Mouse (Mus musculus): Measurements from ENCODE around the gene Pdpn.
"Not testable (repeated sequence)": the region's sequence is repeated elsewhere in the genome, so short reads cannot be mapped to it uniquely, and the experiment has no call there.

Gene Pdpn

GRCm38 (mm10) chr4:143299325-143300070, at the start of gene Pdpn:
Gene Pdpn (minus strand): TSS chr4:143299564.
- no peak for DNase-seq

GRCm38 (mm10) chr4:143348678-143349077, 49.3 kb upstream of the Pdpn start:
- DNase-seq, result no peak

- DNase-seq, result not testable (repeated sequence)
These were observed 46.1 kb upstream of the Pdpn start for GRCm38 (mm10) chr4:143345491-143345890.

- no peak for DNase-seq
These were observed 42.1 kb upstream of the Pdpn start for GRCm38 (mm10) chr4:143341470-143341869.

- no peak for DNase-seq
These were observed 40.4 kb upstream of the Pdpn start for GRCm38 (mm10) chr4:143339808-143340207.

- DNase-seq, result no peak
These were observed 36.7 kb upstream of the Pdpn start for GRCm38 (mm10) chr4:143336096-143336495.

GRCm38 (mm10) chr4:143334995-143335394, 35.6 kb upstream of the Pdpn start:
- no peak for DNase-seq

- DNase-seq, result no peak
These were observed 34.8 kb upstream of the Pdpn start for GRCm38 (mm10) chr4:143334145-143334544.

GRCm38 (mm10) chr4:143331787-143332186, 32.4 kb upstream of the Pdpn start:
- no peak for DNase-seq

- DNase-seq, result no peak
These were observed 31.2 kb upstream of the Pdpn start for GRCm38 (mm10) chr4:143330566-143330965.

GRCm38 (mm10) chr4:143325625-143325941, 26.2 kb upstream of the Pdpn start:
- DNase-seq, result peak in 1 of 2 experiments; percentile 49

GRCm38 (mm10) chr4:143324925-143325624, 25.7 kb upstream of the Pdpn start:
- DNase-seq, result no peak

- no peak for DNase-seq
These were observed 25.0 kb upstream of the Pdpn start for GRCm38 (mm10) chr4:143324176-143324924.

- DNase-seq, result no peak
These were observed 13.9 kb upstream of the Pdpn start for GRCm38 (mm10) chr4:143313299-143313698.

- DNase-seq, result peak in 1 of 2 experiments; percentile 5
These were observed 12.0 kb upstream of the Pdpn start for GRCm38 (mm10) chr4:143311341-143311740.

- DNase-seq, result no peak
These were observed 6.8 kb upstream of the Pdpn start for GRCm38 (mm10) chr4:143305987-143306772.

- no peak for DNase-seq
These were observed 5.7 kb upstream of the Pdpn start for GRCm38 (mm10) chr4:143305031-143305430.

GRCm38 (mm10) chr4:143302279-143302890, 3.0 kb upstream of the Pdpn start:
- DNase-seq, result no peak

- DNase-seq, result no peak
These were observed 2.5 kb upstream of the Pdpn start for GRCm38 (mm10) chr4:143301875-143302274.

GRCm38 (mm10) chr4:143301042-143301441, 1.7 kb upstream of the Pdpn start:
- no peak for DNase-seq

- DNase-seq, result no peak
These were observed 837 bp upstream of the Pdpn start for GRCm38 (mm10) chr4:143300113-143300688.

All from spleen, adult 18-20 months (tissue).